In the genomic region with DNA sequence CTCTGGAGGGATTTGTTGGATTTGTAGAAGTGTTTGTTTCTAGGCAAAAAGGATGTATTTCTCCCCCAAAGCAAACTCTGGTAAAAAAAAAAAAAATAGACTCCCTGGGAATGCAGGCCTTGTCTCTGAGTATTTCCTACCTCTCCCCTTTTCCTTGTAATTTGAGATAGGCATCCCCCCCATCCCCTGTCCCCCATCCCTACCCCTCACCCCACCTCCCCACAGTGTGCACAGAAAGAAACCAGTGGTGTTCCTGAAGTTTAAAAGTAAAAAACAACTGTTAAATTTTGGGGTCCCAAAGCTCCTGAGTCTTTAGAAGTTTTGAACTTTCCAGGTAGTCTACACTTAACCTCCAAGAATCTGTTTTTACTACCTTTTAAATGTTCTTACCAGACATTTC, we compare ENCODE assay signal across 17 mouse cellular contexts.
"Had no signal": no experiment of that assay in that cellular context is flagged by ENCODE, and none has a peak within 500 bp of the region (broad histone marks: within the 10 kb centered on the region; RNA-seq: fewer than 3 reads in every experiment).

No protein-coding gene starts in this region.

- H3K4me3 ChIP-seq: neural tube, embryonic 12.5 days; neural tube, embryonic 13.5 days; neural tube, embryonic 15.5 days; stomach, embryonic 15.5 days had no signal

- DNase-seq: retina, postnatal 1 day; right cerebral cortex, adult 18-20 months; right cerebral cortex, postnatal 14 days; right cerebral cortex, postnatal 25 days; right cerebral cortex, postnatal 4 days; spleen, adult 18-20 months; thymus, adult 18-20 months; thymus, adult 2 months; thymus, postnatal 14 days; thymus, postnatal 25 days; thymus, postnatal 36 days; thymus, postnatal 4 days had no signal

- H3K27me3 ChIP-seq: neural tube, embryonic 12.5 days; neural tube, embryonic 13.5 days; neural tube, embryonic 15.5 days; stomach, embryonic 15.5 days had no signal

- H3K27ac ChIP-seq: neural tube, embryonic 12.5 days; neural tube, embryonic 13.5 days; neural tube, embryonic 15.5 days; stomach, embryonic 15.5 days; stomach, postnatal 0 days had no signal

- H3K9me3 ChIP-seq: neural tube, embryonic 12.5 days; neural tube, embryonic 13.5 days; neural tube, embryonic 15.5 days; stomach, embryonic 15.5 days had no signal

- H3K36me3 ChIP-seq: neural tube, embryonic 12.5 days; neural tube, embryonic 13.5 days; neural tube, embryonic 15.5 days; stomach, embryonic 15.5 days had no signal

- H3K4me2 ChIP-seq: neural tube, embryonic 12.5 days; neural tube, embryonic 13.5 days; neural tube, embryonic 15.5 days; stomach, embryonic 15.5 days had no signal

- H3K4me1 ChIP-seq: neural tube, embryonic 12.5 days; neural tube, embryonic 13.5 days; neural tube, embryonic 15.5 days; stomach, embryonic 15.5 days had no signal

- H3K9ac ChIP-seq: neural tube, embryonic 12.5 days; neural tube, embryonic 13.5 days; neural tube, embryonic 15.5 days; stomach, embryonic 15.5 days had no signal
